Mouse (Mus musculus) neural tube, embryonic 15.5 days (tissue): ENCODE results near the gene Gm20929. TPM values are rescaled to one million over a fixed set of nuclear protein-coding genes. Genes with fewer than 3 reads are reported as not detected.
"Not testable (repeated sequence)": the region's sequence is repeated elsewhere in the genome, so short reads cannot be mapped to it uniquely, and the experiment has no call there.

Experiments
- ATAC-seq: fragments of 200-750 bp; cut with Nextera tagmentation; 2 replicates; pipeline ENCODE4 v1.8.0; 2017; ENCODE audit warnings: mild to moderate bottlenecking, moderate TSS enrichment, moderate library complexity; ENCODE audit not compliant: low FRiP score
- H3K27ac ChIP-seq: fragments of 300-500 bp; sonication (generic); replicated peaks from 2 replicates; pipeline ENCODE4 v1.5.1; 2015; ENCODE audit warnings: mild to moderate bottlenecking, inconsistent platforms
- H3K27me3 ChIP-seq: fragments of 300-500 bp; sonication (generic); replicated peaks from 2 replicates; pipeline ENCODE4 v1.6.1; 2015; ENCODE audit warnings: inconsistent platforms
- H3K36me3 ChIP-seq: fragments of 300-500 bp; sonication (generic); 2 replicates; pipeline ENCODE4 v1.6.1; 2015; ENCODE audit warnings: inconsistent platforms
- H3K4me1 ChIP-seq: fragments of 300-500 bp; sonication (generic); 2 replicates; pipeline ENCODE4 v1.6.1; 2015; ENCODE audit warnings: inconsistent platforms
- H3K4me2 ChIP-seq: fragments of 300-500 bp; sonication (generic); 2 replicates; pipeline ENCODE4 v1.6.1; 2015; ENCODE audit warnings: inconsistent platforms, mild to moderate bottlenecking, moderate library complexity
- H3K4me3 ChIP-seq: fragments of 300-500 bp; sonication (generic); replicated peaks from 2 replicates; pipeline ENCODE4 v1.5.1; 2015; ENCODE audit warnings: mild to moderate bottlenecking, inconsistent platforms
- H3K9ac ChIP-seq: fragments of 300-500 bp; sonication (generic); replicated peaks from 2 replicates; pipeline ENCODE4 v1.6.1; 2015; ENCODE audit warnings: mild to moderate bottlenecking, inconsistent platforms
- H3K9me3 ChIP-seq: fragments of 300-500 bp; sonication (generic); replicated peaks from 2 replicates; pipeline ENCODE4 v1.6.1; 2016; ENCODE audit warnings: inconsistent platforms
- WGBS: fragments of 180-500 bp; shearing (Covaris S2); methylation state at CpG from one replicate; pipeline ENCODE4 v1.1.7; 2015; ENCODE audit warnings: mixed read lengths; 5-methylcytosine and 5-hydroxymethylcytosine counted together
- polyA plus RNA-seq: library from polyadenylated mRNA; unstranded; fragments of >200 nt; fragmentation: Nextera tagmentation; extraction: Ambion mirVana; gene quantifications from 2 replicates; pipeline ENCODE4 v1.2.1, GENCODE M21; 2015

The Gm20929 gene
- polyA plus RNA-seq = not detected in 2 replicates

- WGBS = no CpG with 5 or more reads among the region's 6 CpGs
Observed at GRCm38 (mm10) chrY:53843649-53844048, at the start of gene Gm20929. Gene Gm20929, plus strand, starts transcription at chrY:53843949.

More at GRCm38 (mm10) chrY:53843649-53844048, at the start of gene Gm20929:
- not testable (repeated sequence) for H3K9me3 ChIP-seq, H3K4me1 ChIP-seq, H3K36me3 ChIP-seq, H3K4me3 ChIP-seq, H3K27me3 ChIP-seq, H3K4me2 ChIP-seq, H3K9ac ChIP-seq, H3K27ac ChIP-seq, ATAC-seq
